Mouse (Mus musculus): ENCODE results near the gene Kndc1. TPM values are rescaled to one million over a fixed set of nuclear protein-coding genes. Genes with fewer than 3 reads are reported as not detected.

Kndc1 gene
- polyA plus RNA-seq, 1 experiment from 2014 or later: 0.02 TPM

GRCm38 (mm10) chr7:139877167-139877792, 17.2 kb upstream of the Kndc1 start:
- H3K4me3 ChIP-seq (replicated peaks): no peak overlapping the region
- DNase-seq: no peak
- H3K27me3 ChIP-seq: no peaks in the 10 kb centered on the region
- H3K9ac ChIP-seq: no peak overlapping the region
- no peaks in the 10 kb centered on the region for H3K36me3 ChIP-seq
- no peaks in the 10 kb centered on the region for H3K9me3 ChIP-seq (replicated peaks)
- no peak for ATAC-seq (ENCODE audit: low read depth)
- H3K4me1 ChIP-seq (replicated peaks): no peaks in the 10 kb centered on the region
- no peak overlapping the region for H3K4me2 ChIP-seq
- WGBS (ENCODE audit: insufficient replicate concordance): 54% methylated on average over 10 of the region's 10 CpGs
- no peak overlapping the region for H3K27ac ChIP-seq

GRCm38 (mm10) chr7:139878122-139878521, 16.4 kb upstream of the Kndc1 start:
- Histone ChIP-seq H3K27ac (no peak overlapping the region), H3K4me3 (replicated peaks) (no peak overlapping the region), H3K9ac (no peak overlapping the region), H3K4me2 (no peak overlapping the region), H3K27me3 (no peaks in the 10 kb centered on the region), H3K36me3 (no peaks in the 10 kb centered on the region), H3K4me1 (replicated peaks) (no peaks in the 10 kb centered on the region), H3K9me3 (replicated peaks) (no peaks in the 10 kb centered on the region)
- DNase-seq: no peak
- 57% methylated on average over 5 of the region's 5 CpGs for WGBS (ENCODE audit: insufficient replicate concordance)
- no peak for ATAC-seq (ENCODE audit: low read depth)

- H3K4me2 ChIP-seq: no peak overlapping the region
- DNase-seq: no peak
- H3K4me3 ChIP-seq (replicated peaks): no peak overlapping the region
- H3K27me3 ChIP-seq: no peaks in the 10 kb centered on the region
- no peaks in the 10 kb centered on the region for H3K4me1 ChIP-seq (replicated peaks)
- H3K27ac ChIP-seq: no peak overlapping the region
- no peak overlapping the region for H3K9ac ChIP-seq
- 50% methylated on average over 6 of the region's 6 CpGs for WGBS (ENCODE audit: insufficient replicate concordance)
- H3K9me3 ChIP-seq (replicated peaks): no peaks in the 10 kb centered on the region
- H3K36me3 ChIP-seq: no peaks in the 10 kb centered on the region
- no peak for ATAC-seq (ENCODE audit: low read depth)
Measured at GRCm38 (mm10) chr7:139878621-139879020, 15.9 kb upstream of the Kndc1 start.

- WGBS (ENCODE audit: insufficient replicate concordance): 74% methylated on average over 4 of the region's 4 CpGs
- no peak for ATAC-seq (ENCODE audit: low read depth)
Measured at GRCm38 (mm10) chr7:139883545-139883944, 11.0 kb upstream of the Kndc1 start.

GRCm38 (mm10) chr7:139891779-139892178, 2.7 kb upstream of the Kndc1 start:
- no peak for ATAC-seq (ENCODE audit: low read depth)
- 61% methylated on average over 5 of the region's 5 CpGs for WGBS (ENCODE audit: insufficient replicate concordance)
- Histone ChIP-seq H3K27me3 (peaks cover 36% of the 10 kb centered on the region), H3K9ac (no peak overlapping the region), H3K4me2 (no peak overlapping the region), H3K27ac (no peak overlapping the region), H3K4me1 (replicated peaks) (no peaks in the 10 kb centered on the region), H3K4me3 (replicated peaks) (no peak overlapping the region), H3K36me3 (no peaks in the 10 kb centered on the region), H3K9me3 (replicated peaks) (no peaks in the 10 kb centered on the region)
- DNase-seq: no peak

More at GRCm38 (mm10) chr7:139883545-139883944, 11.0 kb upstream of the Kndc1 start:
- H3K9ac ChIP-seq: no peak overlapping the region
- H3K4me2 ChIP-seq: no peak overlapping the region
- no peak overlapping the region for H3K4me3 ChIP-seq (replicated peaks)
- DNase-seq: no peak
- no peaks in the 10 kb centered on the region for H3K4me1 ChIP-seq (replicated peaks)
- H3K27me3 ChIP-seq: no peaks in the 10 kb centered on the region
- H3K36me3 ChIP-seq: no peaks in the 10 kb centered on the region
- H3K9me3 ChIP-seq (replicated peaks): no peaks in the 10 kb centered on the region
- no peak overlapping the region for H3K27ac ChIP-seq

- H3K27me3 ChIP-seq: peaks cover 36% of the 10 kb centered on the region
- WGBS (ENCODE audit: insufficient replicate concordance): 60% methylated on average over 7 of the region's 7 CpGs
- ATAC-seq (ENCODE audit: low read depth): no peak
Measured at GRCm38 (mm10) chr7:139896271-139896670, 1.8 kb downstream of the Kndc1 start.

GRCm38 (mm10) chr7:139896796-139897195, 2.3 kb downstream of the Kndc1 start:
- Histone ChIP-seq H3K9ac (no peak overlapping the region), H3K36me3 (no peaks in the 10 kb centered on the region), H3K4me1 (replicated peaks) (no peaks in the 10 kb centered on the region), H3K9me3 (replicated peaks) (no peaks in the 10 kb centered on the region), H3K4me3 (replicated peaks) (no peak overlapping the region), H3K27me3 (peaks cover 36% of the 10 kb centered on the region), H3K4me2 (no peak overlapping the region), H3K27ac (no peak overlapping the region)
- ATAC-seq (ENCODE audit: low read depth) (no peak), DNase-seq (no peak)
- 63% methylated on average over 7 of the region's 7 CpGs for WGBS (ENCODE audit: insufficient replicate concordance)

More at GRCm38 (mm10) chr7:139896271-139896670, 1.8 kb downstream of the Kndc1 start:
- no peaks in the 10 kb centered on the region for H3K9me3 ChIP-seq (replicated peaks)
- H3K4me2 ChIP-seq: no peak overlapping the region
- H3K27ac ChIP-seq: no peak overlapping the region
- H3K4me3 ChIP-seq (replicated peaks): no peak overlapping the region
- DNase-seq: no peak
- H3K36me3 ChIP-seq: no peaks in the 10 kb centered on the region
- no peaks in the 10 kb centered on the region for H3K4me1 ChIP-seq (replicated peaks)
- H3K9ac ChIP-seq: no peak overlapping the region

GRCm38 (mm10) chr7:139898606-139899005, 4.1 kb downstream of the Kndc1 start:
- H3K4me3 ChIP-seq (replicated peaks): no peak overlapping the region
- no peaks in the 10 kb centered on the region for H3K4me1 ChIP-seq (replicated peaks)
- ATAC-seq (ENCODE audit: low read depth) (no peak), DNase-seq (no peak)
- peaks cover 28% of the 10 kb centered on the region for H3K27me3 ChIP-seq
- H3K27ac ChIP-seq: no peak overlapping the region
- H3K4me2 ChIP-seq: no peak overlapping the region
- no peak overlapping the region for H3K9ac ChIP-seq
- 41% methylated on average over 2 of the region's 2 CpGs for WGBS (ENCODE audit: insufficient replicate concordance)
- no peaks in the 10 kb centered on the region for H3K9me3 ChIP-seq (replicated peaks)
- no peaks in the 10 kb centered on the region for H3K36me3 ChIP-seq

GRCm38 (mm10) chr7:139899505-139899904, 5.0 kb downstream of the Kndc1 start:
- Histone ChIP-seq H3K9me3 (replicated peaks) (no peaks in the 10 kb centered on the region), H3K27ac (no peak overlapping the region), H3K4me1 (replicated peaks) (no peaks in the 10 kb centered on the region), H3K4me3 (replicated peaks) (no peak overlapping the region), H3K36me3 (no peaks in the 10 kb centered on the region), H3K9ac (no peak overlapping the region), H3K4me2 (no peak overlapping the region), H3K27me3 (peaks cover 24% of the 10 kb centered on the region)
- WGBS (ENCODE audit: insufficient replicate concordance): 55% methylated on average over 7 of the region's 7 CpGs
- DNase-seq (no peak), ATAC-seq (ENCODE audit: low read depth) (no peak)

GRCm38 (mm10) chr7:139900456-139900855, 6.0 kb downstream of the Kndc1 start:
- ATAC-seq (ENCODE audit: low read depth) (no peak), DNase-seq (no peak)
- Histone ChIP-seq H3K9me3 (replicated peaks) (no peaks in the 10 kb centered on the region), H3K4me2 (no peak overlapping the region), H3K4me3 (replicated peaks) (no peak overlapping the region), H3K4me1 (replicated peaks) (no peaks in the 10 kb centered on the region), H3K36me3 (no peaks in the 10 kb centered on the region), H3K27ac (no peak overlapping the region), H3K27me3 (peaks cover 19% of the 10 kb centered on the region), H3K9ac (no peak overlapping the region)
- 81% methylated on average over 7 of the region's 7 CpGs for WGBS (ENCODE audit: insufficient replicate concordance)

GRCm38 (mm10) chr7:139900896-139901295, 6.4 kb downstream of the Kndc1 start:
- H3K4me2 ChIP-seq: no peak overlapping the region

GRCm38 (mm10) chr7:139901981-139902380, 7.5 kb downstream of the Kndc1 start:
- Histone ChIP-seq H3K4me2 (no peak overlapping the region), H3K4me3 (replicated peaks) (no peak overlapping the region), H3K9me3 (replicated peaks) (no peaks in the 10 kb centered on the region), H3K4me1 (replicated peaks) (no peaks in the 10 kb centered on the region), H3K36me3 (no peaks in the 10 kb centered on the region), H3K9ac (no peak overlapping the region), H3K27ac (no peak overlapping the region), H3K27me3 (peaks cover 13% of the 10 kb centered on the region)
- no peak for ATAC-seq (ENCODE audit: low read depth)
- DNase-seq: no peak
- 31% methylated on average over 1 of the region's 1 CpGs for WGBS (ENCODE audit: insufficient replicate concordance)

More at GRCm38 (mm10) chr7:139900896-139901295, 6.4 kb downstream of the Kndc1 start:
- 60% methylated on average over 6 of the region's 6 CpGs for WGBS (ENCODE audit: insufficient replicate concordance)
- no peaks in the 10 kb centered on the region for H3K9me3 ChIP-seq (replicated peaks)
- H3K27ac ChIP-seq: no peak overlapping the region
- H3K36me3 ChIP-seq: no peaks in the 10 kb centered on the region
- H3K9ac ChIP-seq: no peak overlapping the region
- ATAC-seq (ENCODE audit: low read depth) (no peak), DNase-seq (no peak)
- H3K4me3 ChIP-seq (replicated peaks): no peak overlapping the region
- H3K27me3 ChIP-seq: peaks cover 19% of the 10 kb centered on the region
- no peaks in the 10 kb centered on the region for H3K4me1 ChIP-seq (replicated peaks)

Data from liver, embryonic 13.5 days (tissue).